Mouse (Mus musculus) hindbrain, embryonic 10.5 days (tissue): ENCODE results near the gene Olfr1206. TPM values are rescaled to one million over a fixed set of nuclear protein-coding genes. Genes with fewer than 3 reads are reported as not detected.

ENCODE experiments used
- DNase-seq: peaks from one replicate; pipeline ENCODE4 v3.0.0-alpha.2; 2017; ENCODE audit warnings: low spot score
- H3K27ac ChIP-seq: fragments of 300-500 bp; sonication (generic); 2 replicates; pipeline ENCODE4 v1.5.1; 2016; ENCODE audit warnings: mild to moderate bottlenecking, moderate library complexity
- H3K27me3 ChIP-seq: fragments of 300-500 bp; sonication (generic); 2 replicates; pipeline ENCODE4 v1.6.1; 2016; ENCODE audit warnings: mild to moderate bottlenecking; ENCODE audit not compliant: poor library complexity, insufficient read depth, severe bottlenecking
- H3K36me3 ChIP-seq: fragments of 300-500 bp; sonication (generic); 2 replicates; pipeline ENCODE4 v1.6.1; 2016; ENCODE audit warnings: mild to moderate bottlenecking, moderate library complexity
- H3K4me1 ChIP-seq: fragments of 300-500 bp; sonication (generic); replicated peaks from 2 replicates; pipeline ENCODE4 v1.6.1; 2016; ENCODE audit warnings: mild to moderate bottlenecking
- H3K4me3 ChIP-seq: fragments of 300-500 bp; sonication (generic); 2 replicates; pipeline ENCODE4 v1.5.1; 2016; ENCODE audit warnings: mild to moderate bottlenecking, moderate library complexity
- H3K9me3 ChIP-seq: fragments of 300-500 bp; sonication (generic); 2 replicates; pipeline ENCODE4 v1.6.1; 2016; ENCODE audit warnings: mild to moderate bottlenecking, moderate library complexity
- WGBS: fragments of 180-500 bp; shearing (Covaris S2); methylation state at CpG from one replicate; pipeline ENCODE4 v1.1.7; 2016; 5-methylcytosine and 5-hydroxymethylcytosine counted together
- polyA plus RNA-seq: library from polyadenylated mRNA; unstranded; fragments of >200 nt; fragmentation: Nextera tagmentation; extraction: Ambion mirVana; gene quantifications from 2 replicates; pipeline ENCODE4 v1.2.1, GENCODE M21; 2016

The Olfr1206 gene
- polyA plus RNA-seq: not detected in 2 replicates

GRCm38 (mm10) chr2:88862931-88863330, at the start of gene Olfr1206:
Olfr1206 (plus strand) TSS chr2:88863231.
- WGBS: 89% methylated on average over 2 of the region's 2 CpGs
- Histone ChIP-seq H3K36me3 (no peaks in the 10 kb centered on the region), H3K27ac (no peak within 1 kb of the TSS), H3K4me3 (no peak within 1 kb of the TSS), H3K9me3 (no peaks in the 10 kb centered on the region), H3K27me3 (no peaks in the 10 kb centered on the region), H3K4me1 (no peaks in the 10 kb centered on the region)
- DNase-seq: no peak

- WGBS: 91% methylated on average over 1 of the region's 1 CpGs
- Histone ChIP-seq H3K27me3 (no peaks in the 10 kb centered on the region), H3K4me1 (no peaks in the 10 kb centered on the region), H3K27ac (no peak within 1 kb of the TSS), H3K4me3 (no peak within 1 kb of the TSS), H3K36me3 (no peaks in the 10 kb centered on the region), H3K9me3 (no peaks in the 10 kb centered on the region)
- no peak for DNase-seq
These were observed 48.8 kb upstream of the Olfr1206 start, which contains the start of gene Olfr1202 for GRCm38 (mm10) chr2:88814196-88814595. Olfr1202 (plus strand) TSS chr2:88814496.

GRCm38 (mm10) chr2:88829437-88829836, 33.6 kb upstream of the Olfr1206 start, which contains the start of gene Olfr1205:
Olfr1205 (plus strand) TSS chr2:88829737.
- no peaks in the 10 kb centered on the region for H3K9me3 ChIP-seq
- DNase-seq: no peak
- no peak within 1 kb of the TSS for H3K27ac ChIP-seq
- no peaks in the 10 kb centered on the region for H3K36me3 ChIP-seq
- H3K4me1 ChIP-seq: no peaks in the 10 kb centered on the region
- no peak within 1 kb of the TSS for H3K4me3 ChIP-seq
- 90% methylated on average over 2 of the region's 2 CpGs for WGBS
- H3K27me3 ChIP-seq: no peaks in the 10 kb centered on the region

- DNase-seq: no peak
- 84% methylated on average over 2 of the region's 2 CpGs for WGBS
- Histone ChIP-seq H3K9me3 (no peaks in the 10 kb centered on the region), H3K4me3 (no peak overlapping the region), H3K27me3 (no peaks in the 10 kb centered on the region), H3K36me3 (no peaks in the 10 kb centered on the region), H3K4me1 (no peaks in the 10 kb centered on the region), H3K27ac (no peak overlapping the region)
These were observed 24.6 kb upstream of the Olfr1206 start for GRCm38 (mm10) chr2:88838477-88838876.

- WGBS: 89% methylated on average over 1 of the region's 1 CpGs
- H3K9me3 ChIP-seq: no peaks in the 10 kb centered on the region
- DNase-seq: no peak
- H3K36me3 ChIP-seq: no peaks in the 10 kb centered on the region
- H3K27ac ChIP-seq: no peak within 1 kb of the TSS
- no peaks in the 10 kb centered on the region for H3K4me1 ChIP-seq
- no peaks in the 10 kb centered on the region for H3K27me3 ChIP-seq
- no peak within 1 kb of the TSS for H3K4me3 ChIP-seq
These were observed 14.0 kb upstream of the Olfr1206 start, which contains the start of gene Olfr1204 for GRCm38 (mm10) chr2:88848992-88849391. Olfr1204 (plus strand) TSS chr2:88849292.

GRCm38 (mm10) chr2:88902211-88902610, 39.2 kb downstream of the Olfr1206 start, which contains the start of gene Olfr1208:
Olfr1208 (minus strand) TSS chr2:88902311.
- H3K4me3 ChIP-seq: no peak within 1 kb of the TSS
- no peaks in the 10 kb centered on the region for H3K27me3 ChIP-seq
- no peaks in the 10 kb centered on the region for H3K4me1 ChIP-seq
- no peaks in the 10 kb centered on the region for H3K9me3 ChIP-seq
- H3K27ac ChIP-seq: no peak within 1 kb of the TSS
- no peak for DNase-seq
- H3K36me3 ChIP-seq: no peaks in the 10 kb centered on the region

GRCm38 (mm10) chr2:88915057-88915456, 52.0 kb downstream of the Olfr1206 start, which contains the start of gene Olfr1209:
Olfr1209 (minus strand) TSS chr2:88915157.
- Histone ChIP-seq H3K4me1 (no peaks in the 10 kb centered on the region), H3K36me3 (no peaks in the 10 kb centered on the region), H3K9me3 (no peaks in the 10 kb centered on the region), H3K27ac (no peak within 1 kb of the TSS), H3K27me3 (no peaks in the 10 kb centered on the region), H3K4me3 (no peak within 1 kb of the TSS)
- WGBS: 86% methylated on average over 3 of the region's 3 CpGs
- no peak for DNase-seq

Other genes with a start within 250 kb of the Olfr1206 start
- gene Olfr1191-ps1, start 222.7 kb upstream of the Olfr1206 start, polyA plus RNA-seq: not detected in 2 replicates
- gene Olfr1192-ps1, start 214.7 kb upstream of the Olfr1206 start, polyA plus RNA-seq: not detected in 2 replicates
- gene Olfr1193, start 187.6 kb upstream of the Olfr1206 start, polyA plus RNA-seq: not detected in 2 replicates
- not detected in 2 replicates for gene Olfr1195, start 174.0 kb upstream of the Olfr1206 start, polyA plus RNA-seq
- not detected in 2 replicates for gene Olfr1196, start 158.6 kb upstream of the Olfr1206 start, polyA plus RNA-seq
- gene Olfr1197, start 130.9 kb upstream of the Olfr1206 start, polyA plus RNA-seq: not detected in 2 replicates
- not detected in 2 replicates for gene Olfr1198, start 111.9 kb upstream of the Olfr1206 start, polyA plus RNA-seq
- not detected in 2 replicates for gene Olfr1199, start 102.8 kb upstream of the Olfr1206 start, polyA plus RNA-seq
- not detected in 2 replicates for gene Olfr1200, start 92.7 kb upstream of the Olfr1206 start, polyA plus RNA-seq
- not detected in 2 replicates for gene Olfr1201, start 70.2 kb upstream of the Olfr1206 start, polyA plus RNA-seq
- gene Olfr1202, start 48.7 kb upstream of the Olfr1206 start, polyA plus RNA-seq: 0.04 TPM in 1 of 2 replicates, not detected in the other
- not detected in 2 replicates for gene Olfr1205, start 33.5 kb upstream of the Olfr1206 start, polyA plus RNA-seq
- not detected in 2 replicates for gene Olfr1204, start 13.9 kb upstream of the Olfr1206 start, polyA plus RNA-seq
- gene Olfr1208, start 39.1 kb downstream of the Olfr1206 start, polyA plus RNA-seq: not detected in 2 replicates
- not detected in 2 replicates for gene Olfr1209, start 51.9 kb downstream of the Olfr1206 start, polyA plus RNA-seq
- gene Olfr1211, start 74.9 kb downstream of the Olfr1206 start, polyA plus RNA-seq: not detected in 2 replicates
- gene Olfr1212, start 90.7 kb downstream of the Olfr1206 start, polyA plus RNA-seq: not detected in 2 replicates
- not detected in 2 replicates for gene Gm13762, start 117.0 kb downstream of the Olfr1206 start, polyA plus RNA-seq
- gene Olfr1214, start 129.4 kb downstream of the Olfr1206 start, polyA plus RNA-seq: not detected in 2 replicates
- not detected in 2 replicates for gene Olfr1215, start 143.7 kb downstream of the Olfr1206 start, polyA plus RNA-seq
- gene Olfr1216, start 155.1 kb downstream of the Olfr1206 start, polyA plus RNA-seq: not detected in 2 replicates
- not detected in 2 replicates for gene Olfr1217, start 168.8 kb downstream of the Olfr1206 start, polyA plus RNA-seq
- gene Olfr1218, start 198.0 kb downstream of the Olfr1206 start, polyA plus RNA-seq: not detected in 2 replicates
- not detected in 2 replicates for gene Olfr1219, start 220.3 kb downstream of the Olfr1206 start, polyA plus RNA-seq
- not detected in 2 replicates for gene Olfr1220, start 243.6 kb downstream of the Olfr1206 start, polyA plus RNA-seq